Mouse (Mus musculus) adrenal gland, postnatal 25 days (tissue): Measurements from ENCODE around the gene Ctrb1. TPM values are rescaled to one million over a fixed set of nuclear protein-coding genes. Genes with fewer than 3 reads are reported as not detected.

Experiments
- microRNA-seq, 2 experiments: library from miRNA; unstranded; fragments of <30 nt; microRNA quantifications; one replicate each; pipeline ENCODE4 v1.2.0; 2021
- total RNA-seq: library from RNA; stranded (reverse); gene quantifications from 2 replicates; pipeline ENCODE4 v1.2.3, GENCODE M21; 2021

Gene Ctrb1
- total RNA-seq, 1 experiment from 2014 or later = not detected

Small RNAs within 50 kb of the gene (microRNA-seq; reads per million reads assigned to microRNA genes)
- 0 reads per million in 2 experiments for gene Mir7076

Other genes starting within 250 kb of the Ctrb1 start
- gene Wdr59, start 168.9 kb downstream of the Ctrb1 start, total RNA-seq = 12.9 and 15.0 TPM in 2 replicates
- 46.1 and 61.9 TPM in 2 replicates for gene Znrf1, start 154.9 kb downstream of the Ctrb1 start, total RNA-seq
- gene Ldhd, start 60.6 kb downstream of the Ctrb1 start, total RNA-seq = 60.3 and 66.8 TPM in 2 replicates
- gene Zfp1, start 47.6 kb downstream of the Ctrb1 start, total RNA-seq = 10.0 and 10.9 TPM in 2 replicates
- 64.5 and 70.0 TPM in 2 replicates for gene Bcar1, start 52.8 kb upstream of the Ctrb1 start, total RNA-seq
- gene Cfdp1, start 163.3 kb upstream of the Ctrb1 start, total RNA-seq = 80.4 and 85.9 TPM in 2 replicates
- 7.0 and 7.6 TPM in 2 replicates for gene Tmem170, start 185.7 kb upstream of the Ctrb1 start, total RNA-seq
- gene Chst5, start 219.4 kb upstream of the Ctrb1 start, total RNA-seq = not detected in 2 replicates
- gene Tmem231, start 242.9 kb upstream of the Ctrb1 start, total RNA-seq = 5.1 and 7.3 TPM in 2 replicates
- 127 and 172 TPM in 2 replicates for gene Gabarapl2, start 249.7 kb upstream of the Ctrb1 start, total RNA-seq